Mouse (Mus musculus) gastrocnemius, adult 8-10 months (tissue): ENCODE results near the gene Jarid2. TPM values are rescaled to one million over a fixed set of nuclear protein-coding genes. Genes with fewer than 3 reads are reported as not detected.
A peak's percentile ranks its signal among the peaks of the same experiment; 100 is the strongest.

Experiments used
- DNase-seq, 2 experiments: peaks; one replicate each; pipeline ENCODE4 v3.0.0; 2022; ENCODE audit warnings: low spot score in 2 of 2
- total RNA-seq, 4 experiments: library from RNA; stranded (reverse); gene quantifications; 2 replicates each; pipeline ENCODE4 v1.2.4; 2022

Gene Jarid2
- total RNA-seq, 4 experiments from 2014 or later, result 19.1 to 26.3 (median 21.0) TPM

DNA sequence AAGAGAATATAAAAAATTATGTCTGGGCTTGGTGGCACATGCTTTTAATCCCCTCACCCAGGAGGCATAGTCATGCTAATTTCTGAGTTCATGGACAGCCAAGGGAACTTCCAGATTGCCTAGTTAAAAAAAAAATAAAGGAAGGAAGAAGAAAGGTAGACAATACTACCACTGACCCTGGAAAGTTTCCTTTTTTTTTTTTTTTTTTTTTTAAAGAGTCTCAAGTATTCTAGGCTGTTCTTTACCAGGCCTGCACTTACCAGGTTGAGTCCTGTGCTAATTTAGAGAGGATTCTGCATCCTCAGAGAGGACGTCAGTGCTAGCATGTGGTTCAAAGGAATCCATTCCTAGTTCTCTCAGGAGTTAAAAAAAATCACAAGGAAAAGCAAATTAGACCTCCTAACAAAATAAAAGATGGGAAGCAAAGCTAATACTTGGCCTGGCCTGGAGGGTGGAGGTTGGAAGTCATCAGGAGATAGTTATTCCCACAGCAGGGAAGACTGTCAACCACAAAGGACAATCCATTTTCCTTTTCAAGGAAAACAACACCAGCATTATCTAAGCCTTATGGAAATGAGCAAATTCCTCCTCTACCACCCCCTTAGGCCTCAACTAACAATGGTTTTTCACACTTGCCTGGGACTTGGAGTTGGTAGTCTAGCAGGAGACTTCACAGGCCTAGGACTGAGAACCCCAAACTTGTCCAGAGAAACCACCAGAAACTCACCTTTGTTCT is 961 bp upstream of the Jarid2 start:
- DNase-seq, result no peak

DNA sequence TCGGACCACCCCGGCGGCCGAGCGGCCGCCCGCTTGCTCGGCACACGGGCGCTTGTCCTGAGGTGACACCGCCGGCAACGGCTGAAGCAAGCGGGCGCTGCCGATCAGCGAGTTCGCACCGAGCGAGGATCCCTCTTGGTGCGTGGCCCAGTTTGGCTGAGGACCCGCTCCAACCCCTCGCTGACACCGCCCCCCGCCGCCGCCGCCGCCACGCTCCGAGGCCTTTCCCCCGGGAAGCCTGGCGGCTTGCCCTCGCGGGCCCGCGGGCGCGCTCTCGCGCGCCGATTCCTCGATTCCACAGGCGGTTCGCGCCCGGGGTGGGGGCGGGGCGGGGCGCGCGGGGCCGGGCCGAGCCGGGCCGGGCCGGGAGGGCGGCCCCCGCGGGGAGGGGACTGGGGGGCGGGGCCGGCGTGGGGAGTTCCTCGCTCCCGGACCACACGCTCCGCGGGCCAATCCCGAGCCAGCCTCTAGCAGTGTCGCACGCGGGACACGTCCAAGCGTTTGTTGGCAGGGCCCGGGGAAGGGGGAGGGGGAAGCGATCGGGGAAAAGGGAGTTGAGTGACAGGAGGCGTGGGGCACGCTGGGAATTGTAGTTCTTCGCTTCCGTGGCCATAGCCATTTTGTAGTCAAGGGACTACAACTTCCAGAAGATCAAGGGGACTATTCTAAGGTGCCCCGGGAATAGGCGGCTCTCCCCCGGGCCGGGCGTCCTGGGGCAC is 1.0 kb downstream of the Jarid2 start:
- peak; percentile 98 to 99 for DNase-seq

DNA sequence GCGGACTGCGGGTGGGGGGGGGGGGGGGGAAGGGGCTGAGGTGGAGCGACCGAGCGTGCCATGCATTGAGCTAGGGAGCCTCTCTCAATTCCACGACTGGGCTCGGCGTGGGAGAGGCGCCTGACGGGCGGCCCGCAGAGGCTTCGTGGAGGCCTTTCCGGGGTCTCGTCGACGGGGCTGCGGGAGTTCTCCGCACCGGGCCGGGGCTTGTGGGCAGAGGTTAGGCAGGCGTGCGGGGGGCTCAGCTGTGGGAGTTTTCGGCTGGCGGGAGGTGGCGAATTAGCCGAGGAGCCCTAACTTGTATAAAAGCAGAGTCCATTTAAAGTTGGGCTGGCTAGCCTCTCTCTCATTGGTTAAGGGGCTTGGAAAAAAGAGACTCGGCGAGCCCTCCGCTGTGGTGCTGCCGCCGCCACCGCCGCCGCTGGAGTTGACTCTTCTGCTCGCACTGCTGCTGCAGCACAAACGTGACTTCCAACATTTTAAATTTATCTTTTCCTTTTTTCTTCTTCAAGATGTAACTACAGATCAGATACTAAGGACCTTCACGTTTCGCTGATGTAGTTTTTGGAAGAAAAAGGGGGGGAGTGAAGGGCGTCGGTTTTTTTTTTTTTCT is 1.8 kb downstream of the Jarid2 start:
- DNase-seq, result peak; percentile 81 to 83

DNA sequence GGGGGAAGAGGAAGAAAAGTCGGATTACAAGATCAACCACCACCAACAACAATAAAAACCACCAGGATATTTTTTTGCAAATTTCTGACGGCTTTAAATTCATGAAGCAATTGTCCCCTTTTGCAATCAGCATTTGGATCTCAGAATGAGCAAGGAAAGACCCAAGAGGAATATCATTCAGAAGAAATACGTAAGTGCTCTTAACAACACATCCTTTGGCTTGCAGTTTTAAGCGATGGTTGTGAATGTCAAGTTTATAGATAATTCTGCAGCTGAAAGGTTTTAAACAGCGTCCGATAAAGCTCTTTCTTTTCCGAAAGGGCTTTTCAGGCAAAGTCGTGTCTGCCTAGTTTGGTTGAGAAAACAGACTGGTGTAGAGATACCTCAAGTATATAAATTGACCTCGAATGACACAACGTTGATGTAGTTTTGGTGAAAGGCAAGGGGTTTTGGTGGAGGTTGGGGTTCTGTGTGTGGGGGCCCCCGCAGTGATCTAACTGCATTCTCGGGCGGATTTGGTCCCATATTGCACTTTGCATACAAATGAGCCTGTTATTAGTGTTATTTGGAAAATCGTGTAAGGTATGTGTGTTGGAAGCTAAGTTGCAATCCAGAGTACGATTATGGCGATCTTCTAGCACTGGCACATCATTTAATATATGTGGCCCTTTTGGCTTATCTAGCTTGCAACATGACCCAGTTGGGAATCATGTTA is 2.6 kb downstream of the Jarid2 start:
- no peak for DNase-seq

DNA sequence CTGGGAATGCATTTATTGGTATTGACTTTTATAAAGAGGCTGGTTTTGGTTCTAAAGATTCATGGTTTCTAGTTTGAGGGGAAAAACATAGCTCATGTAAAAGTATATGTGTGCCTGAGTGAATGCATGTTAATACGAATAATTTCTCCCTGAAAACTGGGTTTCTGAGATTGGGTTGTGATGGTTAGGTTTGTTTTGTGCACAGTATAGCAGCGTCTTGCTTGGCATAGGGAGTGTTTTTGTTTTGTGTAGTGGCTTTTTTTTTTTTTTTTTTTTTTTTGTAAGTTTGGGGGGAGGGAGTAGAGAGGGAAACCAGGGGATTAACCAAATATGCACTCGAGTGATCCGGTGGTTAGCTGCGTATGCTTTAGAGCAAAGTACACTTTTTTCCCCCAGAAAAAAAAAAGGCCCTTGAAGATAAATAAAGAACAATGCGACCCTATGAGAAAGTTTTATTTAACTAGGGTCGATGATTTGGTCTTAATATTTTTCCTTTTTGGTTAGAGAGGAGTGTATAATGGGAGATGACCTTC is 3.2 kb downstream of the Jarid2 start:
- DNase-seq, result no peak

DNA sequence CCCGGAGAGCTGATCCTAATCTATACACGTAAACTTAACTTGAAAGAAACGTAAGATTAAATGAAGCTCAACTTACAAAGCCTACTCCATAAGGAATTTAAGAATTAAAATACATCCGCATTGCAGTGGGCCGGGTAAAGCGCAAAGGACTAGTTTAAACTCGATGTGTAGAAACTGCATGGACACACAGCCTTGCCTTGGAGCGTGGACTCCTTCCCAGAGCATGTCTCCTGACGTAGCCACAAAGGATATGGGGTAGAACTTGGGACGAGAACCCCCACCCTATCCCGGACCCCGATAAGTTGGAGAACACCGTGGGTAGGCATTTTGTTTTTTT is 3.7 kb downstream of the Jarid2 start:
- DNase-seq, result no peak

DNA sequence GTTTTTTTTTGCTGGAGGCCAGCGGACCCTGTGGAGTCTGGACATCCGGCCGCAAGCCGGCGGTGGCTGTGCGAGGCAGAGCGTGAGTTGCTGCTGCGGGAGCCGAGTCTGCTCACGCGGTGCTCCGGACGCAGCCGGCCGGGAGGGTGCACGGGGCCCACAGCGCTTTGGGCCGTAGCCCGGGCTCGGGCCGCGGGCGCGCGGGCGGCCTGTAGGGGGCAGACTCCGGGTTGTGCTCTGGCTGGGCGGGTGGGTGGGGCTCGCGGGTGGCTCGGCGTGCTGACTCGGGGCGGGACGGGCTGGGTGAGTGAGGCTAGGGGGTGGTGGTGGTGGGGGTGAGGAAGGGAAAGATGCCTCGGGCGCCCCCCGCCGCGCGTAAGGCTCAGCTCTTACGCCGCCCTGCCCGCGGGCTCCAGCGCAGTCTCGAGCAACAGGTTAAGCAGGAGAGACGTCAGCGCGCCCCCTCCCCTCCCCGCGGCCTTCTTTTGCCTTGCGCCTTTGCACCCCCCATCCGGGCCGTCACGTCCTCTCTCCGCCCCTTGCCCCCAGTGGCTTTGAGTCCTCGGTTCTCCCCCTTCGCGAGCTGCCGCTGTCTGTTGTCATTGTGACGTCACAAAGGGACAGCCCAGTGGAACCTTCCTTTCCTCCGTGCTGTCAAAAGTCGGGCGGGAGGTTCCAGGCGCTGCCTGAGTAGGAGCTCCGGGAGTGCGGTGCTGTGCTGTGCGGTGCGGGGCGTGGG is 4.3 kb downstream of the Jarid2 start:
- DNase-seq, result peak; percentile 84

DNA sequence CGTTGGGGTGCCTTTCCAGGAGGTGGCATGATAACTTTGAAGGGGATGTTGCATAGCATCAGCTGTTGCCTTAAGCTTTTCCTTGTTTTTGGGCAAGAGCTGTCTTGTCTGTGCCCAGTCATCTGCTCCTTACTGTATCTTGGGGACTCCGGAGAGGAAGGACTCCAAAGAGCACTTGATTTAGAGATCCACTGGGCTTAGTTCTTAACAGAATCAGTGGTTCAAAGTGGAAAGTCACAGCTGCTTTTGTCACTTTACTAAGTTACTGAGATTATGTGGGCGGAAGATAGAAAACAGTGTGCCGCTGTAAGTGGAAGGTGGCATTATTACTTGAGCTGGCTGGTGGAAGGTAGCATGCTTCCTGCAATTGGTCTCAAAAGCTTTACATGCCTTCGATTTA is 5.2 kb downstream of the Jarid2 start:
- no peak for DNase-seq

DNA sequence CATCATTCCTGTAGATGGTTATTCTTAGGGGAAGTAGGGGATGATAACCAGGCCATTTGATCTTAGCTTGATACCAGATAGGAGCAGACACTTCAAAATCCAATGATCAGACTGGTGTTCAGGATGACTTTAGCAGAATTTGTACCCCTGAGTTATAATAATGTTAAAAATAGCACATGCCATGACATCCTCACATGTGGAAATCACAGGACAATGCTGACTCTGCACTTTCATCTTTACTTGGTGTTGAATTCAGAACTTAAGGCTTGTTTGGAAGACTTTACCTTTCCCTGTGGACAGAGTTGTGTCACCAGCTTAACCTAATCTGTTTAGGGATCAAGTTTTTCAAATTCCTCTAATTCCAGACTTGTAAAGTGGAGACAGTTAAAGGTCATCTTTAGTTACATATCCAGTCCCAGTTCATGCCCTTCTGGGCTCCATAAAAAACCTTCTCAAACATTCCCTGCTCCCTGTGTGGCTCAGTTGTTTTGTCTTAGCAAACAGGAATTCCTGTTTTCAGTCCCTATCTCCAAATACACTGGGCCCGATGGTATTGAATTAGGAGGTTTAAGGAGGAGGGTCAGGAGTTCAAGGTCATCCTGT is 5.9 kb downstream of the Jarid2 start:
- no peak for DNase-seq

DNA sequence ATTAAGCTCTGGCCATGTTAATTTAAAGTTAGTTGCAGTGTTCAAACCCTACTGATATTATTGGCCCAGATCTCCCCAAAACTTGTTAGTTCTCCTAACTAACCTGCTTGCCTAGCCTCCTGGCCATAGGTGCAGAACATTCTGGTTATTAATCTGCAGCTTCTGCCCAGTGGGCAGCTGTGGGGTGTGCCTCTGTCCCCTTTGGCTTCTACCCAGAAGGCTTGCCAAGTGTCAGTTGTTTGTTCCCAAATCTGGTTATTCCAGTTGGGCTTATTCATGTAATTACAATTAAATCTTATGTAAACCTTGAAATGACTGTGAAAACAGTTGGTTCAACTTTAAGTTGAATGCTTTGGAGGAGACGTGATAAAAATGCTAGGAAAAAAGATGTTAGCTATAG is 8.0 kb downstream of the Jarid2 start:
- DNase-seq, result peak in 1 of 2 experiments; percentile 12

DNA sequence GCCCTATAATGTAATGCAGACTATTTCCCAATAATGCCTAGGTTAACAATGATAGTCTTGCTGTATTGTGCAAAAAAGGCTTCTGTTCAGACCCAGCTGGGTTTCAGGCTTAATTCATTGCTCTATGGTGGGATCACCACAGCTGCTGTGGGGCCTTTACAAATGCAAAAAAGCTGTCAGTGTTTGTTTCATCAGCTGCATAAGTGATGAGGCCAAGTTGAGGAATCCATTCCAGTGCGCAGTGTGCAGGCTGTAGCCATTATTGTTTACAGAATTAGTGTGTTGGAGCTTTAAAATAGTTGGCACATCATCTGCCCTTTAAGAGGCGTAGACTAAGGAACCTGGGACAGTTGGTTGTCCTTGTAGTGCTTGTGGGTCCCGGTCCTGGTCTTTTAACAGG is 22.5 kb downstream of the Jarid2 start:
- DNase-seq, result no peak

DNA sequence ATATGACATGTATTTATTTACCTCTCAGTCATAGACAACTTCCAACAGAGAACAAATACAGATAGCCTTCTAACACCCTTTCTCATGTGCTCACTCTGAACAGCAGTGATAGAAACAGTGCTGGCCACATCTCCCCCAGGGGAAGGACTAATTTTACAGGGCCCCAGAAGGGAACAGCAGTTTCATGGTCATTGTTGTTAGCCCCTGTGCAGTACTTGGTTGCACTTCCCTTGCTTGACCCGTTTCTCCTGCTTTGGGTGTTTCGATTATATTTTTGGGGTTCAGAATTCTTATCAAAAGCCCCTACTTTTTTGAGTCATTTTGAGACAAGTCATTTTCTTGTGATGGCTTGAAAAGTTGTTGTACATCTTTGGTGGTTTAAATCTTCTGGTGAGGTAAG is 23.9 kb downstream of the Jarid2 start:
- DNase-seq, result no peak

DNA sequence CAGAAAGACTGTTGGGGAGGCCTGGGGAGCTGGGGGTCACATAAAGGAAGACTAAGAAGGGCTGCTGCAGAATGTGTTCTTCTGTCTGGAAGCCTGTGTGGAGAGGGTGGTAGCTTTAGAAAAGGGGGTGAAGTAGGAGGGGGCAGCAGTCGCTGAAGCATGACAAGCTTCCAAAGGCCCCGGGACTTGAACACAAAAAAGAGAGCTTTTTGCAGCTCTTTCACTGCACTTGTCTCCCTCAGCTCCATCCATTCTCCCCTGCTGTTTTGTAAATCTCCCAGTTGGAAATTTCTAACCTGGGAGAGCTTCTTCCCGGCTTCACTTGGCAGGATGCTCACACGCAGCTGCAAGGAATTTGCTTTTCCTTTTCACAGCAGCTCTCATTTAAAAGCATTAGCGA is 26.2 kb downstream of the Jarid2 start:
- DNase-seq, result no peak

DNA sequence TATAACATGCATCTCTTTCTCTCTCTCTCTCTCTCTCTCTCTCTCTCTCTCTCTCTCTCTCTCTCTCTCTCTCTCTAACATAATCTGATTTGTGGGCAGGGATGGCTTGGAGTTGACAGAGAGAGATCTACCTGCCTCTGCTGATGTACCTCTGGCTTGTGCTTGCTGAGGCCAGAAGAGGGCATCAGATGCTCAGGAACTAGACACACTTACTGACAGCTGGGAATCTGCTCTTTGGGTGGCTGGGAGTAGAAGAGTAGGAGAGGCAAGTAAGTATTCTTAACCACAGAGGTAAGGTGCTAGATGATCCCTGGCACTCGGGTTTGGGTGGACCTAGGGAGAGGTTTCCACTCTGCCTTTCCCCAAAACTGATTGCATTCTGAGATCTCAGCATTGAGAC is 29.5 kb downstream of the Jarid2 start:
- peak; percentile 14 to 20 for DNase-seq

DNA sequence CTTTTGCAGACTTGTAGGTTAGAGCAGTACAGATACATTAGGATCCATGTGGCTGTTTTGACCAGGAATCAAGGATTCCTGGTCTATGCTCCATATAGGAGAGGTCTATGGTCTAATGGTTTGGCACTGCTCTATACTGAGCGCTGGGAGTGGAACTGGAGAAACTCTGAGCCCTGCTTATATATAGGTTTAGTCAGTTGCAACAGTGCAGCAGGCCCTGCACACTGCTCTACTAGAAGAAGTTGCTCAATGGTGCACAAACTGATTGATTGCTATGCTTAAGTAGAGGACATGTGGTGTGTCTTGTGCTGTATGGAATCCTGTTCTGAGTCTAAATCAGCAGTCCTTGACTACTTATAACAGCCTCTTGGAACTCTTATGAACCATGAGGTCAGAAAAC is 31.5 kb downstream of the Jarid2 start:
- no peak for DNase-seq

DNA sequence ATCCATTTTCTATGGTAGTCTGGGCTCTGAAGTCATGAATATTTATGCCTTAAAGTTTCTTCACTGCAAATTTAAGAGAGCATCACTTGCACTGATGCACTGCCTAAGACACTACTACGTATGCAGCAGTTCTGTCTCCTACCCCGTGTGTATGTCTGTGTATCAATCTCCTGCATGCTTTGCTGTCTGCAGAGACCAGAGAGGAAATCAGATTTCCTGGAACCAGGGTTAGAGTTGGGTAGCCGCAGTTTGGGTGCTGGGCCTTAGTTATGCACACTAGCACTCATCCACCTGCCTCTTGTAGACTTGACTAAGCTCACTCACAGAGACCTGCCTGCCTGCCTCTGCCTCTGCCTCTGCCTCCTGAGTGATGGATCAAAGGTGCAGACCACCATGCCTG is 33.8 kb downstream of the Jarid2 start:
- no peak for DNase-seq

DNA sequence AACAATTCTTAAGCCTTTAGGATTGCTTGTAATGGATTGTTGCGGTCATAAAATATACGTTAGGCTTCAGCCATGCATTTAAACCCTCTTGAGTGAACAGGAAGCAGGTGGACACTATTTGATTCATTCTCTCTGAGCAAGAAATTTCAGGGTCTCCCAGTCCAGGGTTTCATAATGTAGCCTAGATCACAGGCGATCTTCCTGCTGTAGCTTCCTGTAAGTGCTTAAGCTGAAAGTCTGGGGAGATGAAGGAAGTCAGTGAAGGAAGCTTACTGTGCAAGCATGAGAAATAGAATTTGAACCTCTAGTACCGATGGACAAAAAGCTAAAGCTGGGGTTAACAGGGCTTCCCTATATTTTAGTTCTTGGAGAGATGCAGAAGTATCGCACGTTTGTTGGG is 38.5 kb downstream of the Jarid2 start:
- no peak for DNase-seq

DNA sequence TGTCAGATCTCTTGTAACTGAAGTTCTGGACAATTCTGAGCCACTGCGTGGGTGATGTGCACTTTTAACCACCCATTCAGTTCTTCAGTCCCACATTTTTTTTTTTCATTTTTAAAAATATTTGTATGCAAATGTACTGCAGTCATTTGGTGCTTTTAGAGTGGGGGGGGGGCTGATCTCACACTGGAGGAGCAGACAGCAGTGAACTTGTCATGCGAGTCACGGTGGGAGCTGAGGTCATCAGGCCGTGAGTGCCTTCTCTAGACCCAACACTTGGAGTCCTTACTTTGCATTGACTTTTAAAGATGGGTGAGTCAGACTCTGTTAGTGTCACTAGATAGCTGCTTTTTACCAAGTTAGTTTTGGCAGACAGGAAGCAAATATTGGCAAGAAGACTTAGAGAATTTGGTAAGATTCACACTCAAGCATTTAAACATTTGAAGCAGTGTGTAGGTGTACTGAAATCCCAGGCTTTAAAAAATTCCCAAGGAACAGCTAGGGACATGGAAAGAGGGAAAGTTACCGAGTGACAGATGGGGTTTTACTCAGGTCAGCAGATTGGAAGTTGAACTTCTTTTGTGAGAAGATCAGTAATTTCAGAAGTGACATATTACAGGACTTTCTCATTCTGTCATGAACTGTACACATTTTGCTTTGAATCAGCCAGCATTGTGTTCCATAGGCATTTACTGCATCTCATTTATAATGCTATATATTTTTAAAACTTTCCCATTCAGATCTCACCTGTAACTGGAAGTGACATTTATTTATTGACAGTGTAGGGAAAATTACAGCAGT is 41.7 kb downstream of the Jarid2 start:
- DNase-seq, result no peak

DNA sequence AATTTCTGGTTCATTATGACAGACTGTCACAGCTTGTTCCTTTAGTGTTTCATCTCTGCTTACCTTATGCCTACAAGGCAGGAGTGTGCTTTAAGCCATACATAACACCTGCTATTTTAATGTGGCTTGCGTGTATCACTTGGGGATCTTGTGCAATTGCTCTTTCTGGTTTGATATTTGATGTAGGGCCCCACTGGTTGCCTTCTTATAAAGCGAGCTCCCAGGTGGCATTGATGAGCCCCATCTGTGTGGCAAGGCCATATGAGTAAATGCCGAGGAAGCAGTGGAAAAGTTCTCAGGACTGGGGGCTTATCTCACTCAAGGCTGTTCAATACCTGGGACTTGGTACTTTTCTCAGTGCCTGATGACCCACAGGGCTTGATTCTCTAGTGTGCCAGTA is 43.5 kb downstream of the Jarid2 start:
- no peak for DNase-seq

DNA sequence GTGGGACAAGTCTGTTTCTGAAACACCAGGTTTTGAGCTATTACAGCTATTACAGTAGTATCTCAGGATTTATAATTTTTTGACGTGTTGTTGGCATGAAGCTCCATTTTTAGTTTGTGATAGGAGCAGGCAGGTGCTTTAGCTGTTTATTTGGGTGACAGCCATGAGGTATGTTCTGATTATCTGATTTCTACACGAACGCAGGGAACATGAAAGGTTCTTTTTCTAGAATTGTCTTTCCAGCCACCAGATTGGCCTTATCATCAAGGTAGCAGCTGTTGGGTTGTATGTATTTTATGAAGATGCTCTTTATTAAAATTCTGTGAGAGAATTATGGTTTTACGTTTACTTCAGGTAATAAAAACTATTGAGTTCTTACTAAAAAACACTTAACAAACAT is 45.1 kb downstream of the Jarid2 start:
- no peak for DNase-seq
